Mouse (Mus musculus) left cerebral cortex, postnatal 25 days (tissue): Measurements from ENCODE around the gene Numbl. TPM values are rescaled to one million over a fixed set of nuclear protein-coding genes. Genes with fewer than 3 reads are reported as not detected.
A peak's percentile ranks its signal among the peaks of the same experiment; 100 is the strongest.
"Not testable (repeated sequence)": the region's sequence is repeated elsewhere in the genome, so short reads cannot be mapped to it uniquely, and the experiment has no call there.

Source experiments
- DNase-seq, 2 experiments: peaks; one replicate each; pipeline ENCODE4 v3.0.0; 2022; ENCODE audit warnings: low spot score in 2 of 2, mixed read lengths in 1 of 2
- intact Hi-C: fragments of 180-260 bp; cut with DNase I; formaldehyde crosslinking; loops from one replicate; pipeline ENCODE4 v1.15.1; 2025
- total RNA-seq, 2 experiments: library from RNA; stranded (reverse); gene quantifications; 2 replicates each; pipeline ENCODE4 v1.2.3; 2021

Numbl gene
- total RNA-seq, 2 experiments from 2014 or later: 119 to 130 TPM

DNA sequence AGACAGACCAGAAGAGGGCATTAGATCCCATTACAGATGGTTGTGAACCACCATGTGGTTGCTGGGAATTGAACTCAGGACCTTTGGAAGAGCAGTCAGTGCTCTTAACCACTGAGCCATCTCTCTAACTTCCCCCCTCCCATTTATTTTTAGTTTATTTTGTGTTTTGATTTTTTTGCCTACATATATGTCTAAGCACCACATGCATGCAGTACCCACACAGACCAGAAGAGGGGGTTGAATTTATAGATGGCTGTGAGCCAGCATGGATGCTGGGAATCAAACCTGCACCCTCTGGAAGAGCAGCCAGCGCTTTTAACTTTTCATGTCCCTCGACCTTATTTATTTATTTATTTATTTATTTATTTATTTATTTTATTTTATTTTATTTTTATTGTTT lies 14.1 kb upstream of the Numbl start:
- DNase-seq, intact Hi-C loops: not testable (repeated sequence)

- intact Hi-C loops: no loop called here
- DNase-seq: no peak
Observed at GRCm38 (mm10) chr7:27249146-27249545, 9.1 kb upstream of the Numbl start.

DNA sequence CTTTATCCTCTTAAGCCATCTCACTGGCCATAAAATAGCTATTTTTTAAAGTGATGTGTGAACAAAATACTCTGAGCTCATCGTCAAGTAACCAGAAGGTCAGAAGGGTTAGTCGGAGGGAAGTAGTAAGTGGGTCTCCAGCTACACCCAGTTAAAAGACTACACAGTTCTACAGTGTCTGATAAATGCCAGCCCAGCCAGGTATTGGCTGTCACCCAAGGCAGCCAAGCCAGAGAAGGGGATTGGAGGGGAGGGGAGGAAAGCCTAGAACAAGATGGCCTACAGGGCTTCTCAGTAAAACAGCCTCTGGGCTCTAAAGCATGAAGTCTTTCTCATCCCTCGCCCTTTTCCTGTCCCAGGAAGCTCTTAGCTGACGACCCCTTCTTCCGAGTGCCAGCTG lies 8.3 kb upstream of the Numbl start:
- intact Hi-C loops: no loop called here
- no peak for DNase-seq

- intact Hi-C loops: no loop called here
- DNase-seq: no peak
Observed at GRCm38 (mm10) chr7:27251946-27252345, 6.3 kb upstream of the Numbl start.

DNA sequence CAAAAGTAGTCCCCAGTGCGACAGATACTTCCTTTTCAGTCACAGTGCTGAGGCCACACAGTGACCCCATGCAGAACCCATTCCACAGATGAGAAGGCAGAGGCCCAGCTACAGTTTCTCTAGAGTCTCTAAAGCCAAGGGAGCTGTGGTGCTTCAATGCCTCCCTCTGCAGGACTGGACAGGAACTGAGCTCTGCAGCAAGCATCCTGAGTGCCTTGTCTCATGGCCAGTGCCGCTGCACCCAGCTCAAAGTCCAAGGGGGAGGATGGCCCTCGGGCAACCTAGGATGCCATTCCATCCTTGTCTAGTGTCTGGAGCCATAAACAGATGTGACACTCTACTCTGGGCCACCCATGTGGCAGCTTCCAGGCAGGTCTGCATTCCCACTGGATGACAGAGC lies 2.5 kb upstream of the Numbl start:
- intact Hi-C loops: loop anchor here (5.0 kb wide), 1 partner anchor 58 kb away; the partner anchor contains the start of genes BC024978 and Snrpa
- DNase-seq: no peak

DNA sequence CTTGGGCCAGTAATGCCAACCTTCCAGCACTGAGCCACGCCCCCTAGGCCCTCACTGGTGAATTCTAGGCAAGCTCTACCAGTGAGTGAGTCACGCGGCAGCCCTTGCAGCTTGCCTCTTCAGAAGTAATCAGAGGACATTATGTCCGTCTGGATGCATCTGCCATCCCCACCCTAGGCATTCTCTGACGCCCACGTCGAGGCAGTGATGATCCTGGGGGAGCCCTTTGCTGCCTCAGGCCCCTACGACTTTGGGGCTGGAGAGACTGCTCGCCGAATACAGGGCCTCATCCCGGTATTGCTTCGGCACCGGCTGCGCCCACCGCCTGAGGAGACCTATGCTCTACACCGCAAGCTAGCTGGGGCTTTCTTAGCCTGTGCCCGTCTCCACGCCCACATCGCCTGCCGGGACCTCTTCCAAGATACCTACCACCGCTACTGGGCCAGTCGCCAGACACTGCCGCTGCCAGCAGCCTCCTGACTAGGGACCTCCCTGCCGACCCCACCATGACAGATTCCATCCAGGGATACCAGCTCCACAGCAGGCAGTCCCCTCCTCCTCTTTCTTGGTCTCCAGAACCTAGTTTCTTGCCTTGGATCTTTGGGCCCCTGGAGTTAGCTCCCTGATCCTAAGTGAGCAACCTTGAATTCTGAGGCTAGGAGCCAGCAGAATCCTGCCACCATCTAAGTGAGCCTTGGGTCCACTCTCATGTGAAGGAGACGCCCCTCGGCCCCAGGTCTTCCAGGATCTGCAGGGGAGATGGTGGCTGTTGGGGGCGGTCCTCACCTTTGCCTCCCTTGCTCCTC lies 984 bp upstream of the Numbl start:
- intact Hi-C loops: loop anchor here (1.0 to 5.0 kb wide), 2 partner anchors 25 to 60 kb away; partner anchors contain the start of genes BC024978 and Snrpa
- peak; percentile 73 to 87 for DNase-seq

DNA sequence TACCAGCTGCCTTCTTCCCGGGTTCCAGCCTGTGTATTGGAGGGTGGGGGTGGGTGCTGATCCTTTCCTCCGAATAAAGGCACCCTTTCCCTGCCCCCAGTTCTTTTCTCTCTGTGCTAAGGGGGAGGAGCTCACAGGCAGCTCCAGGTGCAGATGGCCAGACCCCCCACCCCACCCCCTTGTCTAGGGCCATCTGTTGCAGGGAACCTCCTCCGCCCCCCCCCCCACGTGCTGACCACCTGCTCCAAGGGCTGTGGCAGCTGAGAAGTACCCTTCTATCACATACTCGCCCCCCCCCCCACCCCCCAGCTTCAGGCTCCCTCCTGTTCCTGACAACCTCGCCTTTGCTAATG lies 405 bp upstream of the Numbl start:
- intact Hi-C loops: loop anchor here (1.0 to 5.0 kb wide), 2 partner anchors 26 to 61 kb away; partner anchors contain the start of genes BC024978 and Snrpa
- DNase-seq: no peak

DNA sequence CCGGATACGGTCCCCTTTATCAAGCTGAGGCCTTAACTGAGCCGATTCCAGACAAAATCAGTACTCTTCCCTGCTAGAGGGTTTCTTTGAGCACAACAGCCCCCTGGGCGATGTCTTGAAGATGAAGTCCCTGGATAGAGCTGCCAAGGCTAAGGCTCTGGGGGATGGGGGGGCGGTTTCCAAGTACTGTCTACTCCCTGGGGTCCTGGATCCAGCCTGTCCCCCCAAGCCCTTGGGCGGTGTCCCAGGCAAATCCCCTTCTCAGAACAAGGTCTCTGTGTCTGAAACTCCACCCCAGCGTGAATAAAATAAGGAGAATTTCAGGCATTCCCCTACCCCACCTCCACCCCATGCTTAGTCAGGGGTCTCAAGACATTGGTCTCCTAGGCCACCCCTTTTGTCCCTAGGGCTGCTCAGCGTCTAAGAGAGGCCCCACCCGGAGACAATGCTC lies 1.1 kb downstream of the Numbl start:
- DNase-seq: no peak
- intact Hi-C loops: loop anchor here (5.0 kb wide), 1 partner anchor 62 kb away; the partner anchor contains the start of genes BC024978 and Snrpa

DNA sequence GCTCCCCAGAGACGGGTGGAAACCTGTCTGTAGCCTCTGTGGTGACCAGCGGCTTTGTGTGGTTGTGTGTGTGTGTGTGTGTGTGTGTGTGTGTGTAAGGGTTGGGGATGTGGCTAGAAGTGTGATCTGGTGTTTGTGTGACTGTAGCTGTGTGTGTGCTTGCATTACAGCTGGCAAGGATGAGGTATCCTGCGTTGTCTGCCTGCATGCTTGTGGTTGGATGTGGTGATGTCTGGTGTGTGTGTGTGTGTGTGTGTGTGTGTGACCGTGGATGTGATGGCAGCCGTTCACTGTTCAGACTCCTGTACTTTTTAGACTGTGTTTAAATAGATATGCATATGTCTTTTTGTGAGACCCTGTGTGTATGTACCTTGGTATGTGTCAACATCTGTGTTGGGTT lies 1.5 kb downstream of the Numbl start:
- DNase-seq: peak in 1 of 2 experiments; percentile 49

DNA sequence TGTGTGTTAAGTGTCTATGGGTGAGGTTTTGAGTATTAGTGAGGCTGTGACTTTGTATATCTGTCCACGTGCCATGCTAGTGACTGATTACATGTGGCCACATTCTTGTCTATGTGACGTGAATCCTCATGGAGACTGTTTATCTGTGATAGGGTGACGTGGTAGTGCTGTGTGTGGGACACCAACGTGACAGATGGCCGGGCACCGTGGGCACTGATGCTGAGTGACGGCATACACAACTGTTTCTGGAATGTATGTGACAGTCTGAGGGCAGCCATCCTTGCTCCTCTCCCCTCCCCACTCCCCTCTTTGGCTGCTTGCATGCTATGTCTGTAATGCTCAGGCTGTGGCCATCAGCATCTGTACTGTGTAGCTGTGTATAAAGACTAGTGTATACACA lies 2.6 kb downstream of the Numbl start:
- intact Hi-C loops: no loop called here
- peak in 1 of 2 experiments; percentile 78 for DNase-seq

More for the DNA sequence above, 1.5 kb downstream of the Numbl start:
- intact Hi-C loops: loop anchor here (5.0 kb wide), 1 partner anchor 62 kb away; the partner anchor contains the start of genes BC024978 and Snrpa

DNA sequence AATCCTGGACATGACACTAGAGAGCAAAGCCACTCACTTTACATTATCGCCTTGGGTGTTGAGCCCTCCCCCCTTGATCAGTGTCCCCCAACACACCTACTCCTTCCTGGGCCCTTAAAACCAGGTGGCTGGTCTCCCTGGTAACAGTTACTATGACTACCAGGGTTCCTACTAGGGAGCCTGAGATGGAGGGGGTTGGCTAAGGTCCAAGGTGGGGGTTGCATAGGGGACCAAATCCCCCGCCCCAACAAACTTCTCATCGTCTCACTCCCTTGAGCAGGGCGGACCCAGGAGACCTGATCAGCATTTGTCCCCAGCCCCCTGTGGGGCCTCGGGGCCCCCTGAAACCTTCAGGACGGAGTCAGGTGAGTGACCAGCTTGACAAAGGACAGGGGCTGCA lies 3.7 kb downstream of the Numbl start:
- DNase-seq: no peak
- intact Hi-C loops: no loop called here

- intact Hi-C loops: no loop called here
- no peak for DNase-seq
Observed at GRCm38 (mm10) chr7:27264761-27265160, 6.5 kb downstream of the Numbl start.

DNA sequence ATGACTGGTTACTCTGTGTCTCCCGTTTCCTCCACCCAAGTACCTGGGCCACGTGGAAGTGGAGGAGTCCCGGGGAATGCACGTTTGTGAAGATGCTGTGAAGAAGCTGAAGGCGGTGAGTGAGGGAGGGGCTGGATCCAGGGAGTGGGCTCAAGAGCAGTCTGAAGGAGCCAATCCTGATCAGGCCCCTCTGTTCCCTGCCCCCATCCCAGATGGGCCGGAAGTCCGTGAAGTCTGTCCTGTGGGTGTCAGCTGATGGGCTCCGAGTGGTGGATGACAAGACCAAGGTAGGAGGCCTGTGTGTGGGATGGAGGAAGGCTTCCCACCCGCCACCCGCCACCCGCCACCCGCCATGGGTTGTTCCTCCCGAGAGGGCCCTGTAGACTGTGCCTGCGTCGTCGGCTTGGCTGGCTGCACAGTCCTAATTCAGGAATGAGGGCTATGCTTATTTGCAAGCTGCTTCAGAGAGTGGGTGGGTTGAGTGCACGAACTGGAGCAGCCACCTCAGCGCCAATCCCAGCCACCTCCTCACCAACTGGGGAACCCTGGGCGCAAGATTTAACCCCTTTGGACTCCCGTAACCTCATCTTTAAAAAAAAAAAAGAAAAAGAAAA lies 8.4 kb downstream of the Numbl start:
- intact Hi-C loops: no loop called here

GRCm38 (mm10) chr7:27271423-27271822 lies 13.2 kb downstream of the Numbl start:
- no peak for DNase-seq
- intact Hi-C loops: no loop called here

More for the DNA sequence above, 8.4 kb downstream of the Numbl start:
- DNase-seq: peak; percentile 80 to 97

- no peak for DNase-seq
- intact Hi-C loops: no loop called here
Observed at GRCm38 (mm10) chr7:27273739-27274351, 15.6 kb downstream of the Numbl start.

DNA sequence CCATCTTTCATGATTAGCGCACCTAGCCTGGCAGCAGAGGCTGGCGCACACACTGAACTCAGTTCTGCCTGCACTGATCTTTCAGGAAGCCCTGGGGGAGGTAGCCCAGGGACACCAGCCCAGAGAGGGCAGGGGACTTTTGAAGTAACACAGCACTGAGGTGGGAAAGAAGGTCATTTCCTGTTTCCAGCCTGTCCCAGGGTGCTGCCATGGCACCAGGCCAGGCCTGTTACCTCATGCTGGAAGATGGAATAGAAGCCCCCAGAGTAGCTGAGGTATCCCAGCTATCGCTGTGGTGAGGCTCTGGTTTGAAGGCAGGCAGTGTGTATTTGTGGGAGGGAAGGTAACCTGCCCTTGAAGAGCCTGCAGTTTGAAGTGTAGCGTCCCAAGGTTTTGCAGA lies 16.7 kb downstream of the Numbl start:
- no peak for DNase-seq
- intact Hi-C loops: loop anchor here (5.0 kb wide), 1 partner anchor 143 kb away; no protein-coding TSS in a partner anchor

DNA sequence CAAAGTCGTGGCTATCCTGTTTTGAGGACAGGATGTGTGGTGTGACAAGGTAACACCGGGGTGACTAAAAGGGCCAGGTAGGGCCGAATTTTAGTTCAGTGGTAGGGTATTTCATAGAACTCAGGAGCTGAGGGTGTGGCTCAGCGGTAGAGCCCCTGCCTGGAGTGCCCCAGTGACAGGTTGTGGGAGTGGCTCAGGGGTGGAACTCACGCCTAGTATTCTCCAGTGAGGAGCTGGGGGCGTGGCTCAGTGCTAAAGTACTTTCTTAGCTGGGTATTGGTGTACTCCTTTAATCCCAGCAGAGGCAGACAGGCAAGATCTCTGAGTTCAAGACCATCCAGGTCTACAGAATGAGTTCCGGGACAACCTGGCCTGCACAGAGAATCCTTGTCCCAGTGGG lies 17.8 kb downstream of the Numbl start:
- intact Hi-C loops: loop anchor here (5.0 kb wide), 1 partner anchor 144 kb away; no protein-coding TSS in a partner anchor
- no peak for DNase-seq

- DNase-seq: no peak
- intact Hi-C loops: loop anchor here (5.0 kb wide), 1 partner anchor 145 kb away; no protein-coding TSS in a partner anchor
Observed at GRCm38 (mm10) chr7:27277191-27277590, 19.0 kb downstream of the Numbl start.

GRCm38 (mm10) chr7:27281717-27282116 lies 23.5 kb downstream of the Numbl start:
- no peak for DNase-seq
- intact Hi-C loops: no loop called here

DNA sequence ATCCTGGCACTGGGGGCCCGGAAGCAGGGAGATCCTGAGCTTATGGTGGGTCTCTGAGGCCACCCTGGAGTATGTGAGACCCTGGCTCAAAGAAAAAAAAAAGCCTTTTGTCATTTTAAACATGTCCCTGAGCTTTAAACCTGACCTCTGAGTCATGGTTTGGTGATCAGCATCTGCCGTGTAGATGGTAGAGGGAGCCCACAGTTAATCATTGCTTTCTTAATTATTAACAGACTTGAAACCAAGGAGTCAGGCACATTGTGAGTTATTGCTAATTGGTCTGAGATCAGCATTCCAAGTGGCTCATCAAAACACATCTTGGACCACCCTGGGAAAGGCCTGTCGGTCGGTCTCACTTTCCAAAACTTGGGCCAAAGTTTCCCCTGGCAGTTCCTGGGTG lies 24.0 kb downstream of the Numbl start:
- no peak for DNase-seq
- intact Hi-C loops: no loop called here
